Comparison of ENCODE assay signal across 8 mouse cellular contexts in genomic region chr19:8887585-8888463, GRCm38 (mm10). TPM values are rescaled to one million over a fixed set of nuclear protein-coding genes. Genes with fewer than 3 reads are reported as not detected.
DNase-seq lines count a peak whose midpoint lies in the region; ATAC-seq and TF ChIP-seq lines count a peak whose summit lies in the region.

No protein-coding gene starts in this region.

- peak overlapping the region; percentile 77 for H3K27ac ChIP-seq in lung, embryonic 16.5 days (ENCODE audit: low read length)
- peak overlapping the region; percentile 60; the same call in 1 of the 2 replicates for H3K27ac ChIP-seq in embryonic facial prominence, embryonic 11.5 days (replicated peaks; ENCODE audit: low read depth, low read length)
- peak overlapping the region; percentile 63 for H3K27ac ChIP-seq in limb, embryonic 11.5 days (replicated peaks; ENCODE audit: low read depth, low read length)
- H3K27ac ChIP-seq in olfactory bulb, adult 2 months (ENCODE audit: insufficient read depth, low read depth, low read length): no peak overlapping the region

- H3K4me2 ChIP-seq in lung, embryonic 16.5 days (ENCODE audit: low read depth, low read length): peak overlapping the region; percentile 79
- peak overlapping the region; percentile 68 for H3K4me2 ChIP-seq in embryonic facial prominence, embryonic 11.5 days (ENCODE audit: low read depth, low read length)
- peak overlapping the region; percentile 77 for H3K4me2 ChIP-seq in limb, embryonic 11.5 days (ENCODE audit: low read depth, severe bottlenecking)

- ATAC-seq in lung, embryonic 16.5 days (ENCODE audit: low read depth): no peak
- no peak for ATAC-seq in embryonic facial prominence, embryonic 11.5 days (replicated peaks; ENCODE audit: insufficient number of reproducible peaks, low FRiP score, low TSS enrichment, low read depth)
- no peak for ATAC-seq in limb, embryonic 11.5 days (ENCODE audit: insufficient number of reproducible peaks, low FRiP score, low TSS enrichment, low read depth)
- ATAC-seq in monocyte, adult 5-6 weeks (replicated peaks; ENCODE audit: insufficient number of reproducible peaks, low FRiP score, low TSS enrichment, poor library complexity, severe bottlenecking): no peak

- H3K4me3 ChIP-seq in lung, embryonic 16.5 days (ENCODE audit: low read length): peak overlapping the region; percentile 76
- peak overlapping the region; percentile 44 for H3K4me3 ChIP-seq in embryonic facial prominence, embryonic 11.5 days (ENCODE audit: low read depth, low read length)
- peak overlapping the region; percentile 73 for H3K4me3 ChIP-seq in limb, embryonic 11.5 days (ENCODE audit: low read depth, low read length)
- peak overlapping the region; percentile 69 for H3K4me3 ChIP-seq in olfactory bulb, adult 2 months (ENCODE audit: insufficient read depth, low read depth, low read length)

- H3K36me3 ChIP-seq in lung, embryonic 16.5 days (ENCODE audit: control insufficient read depth, insufficient read depth, low read length): peaks cover 8% of the 10 kb centered on the region; the same call in 1 of the 2 replicates
- H3K36me3 ChIP-seq in embryonic facial prominence, embryonic 11.5 days (replicated peaks; ENCODE audit: control insufficient read depth, insufficient read depth, low read depth, low read length): peaks cover 4% of the 10 kb centered on the region
- peaks cover 6% of the 10 kb centered on the region; the same call in 1 of the 2 replicates for H3K36me3 ChIP-seq in limb, embryonic 11.5 days (ENCODE audit: control insufficient read depth, insufficient read depth, low read length)

- DNase-seq in lung, postnatal 25 days (ENCODE audit: low spot score): no peak
- DNase-seq in embryonic facial prominence, embryonic 11.5 days (ENCODE audit: low spot score): no peak
- DNase-seq in limb, embryonic 11.5 days (ENCODE audit: low spot score): peak; percentile 26
- no peak for DNase-seq in layer of hippocampus, adult 18-20 months (ENCODE audit: low spot score in 2 of 2)
- DNase-seq in left cerebral cortex, adult 11 months (ENCODE audit: low spot score): no peak

- peaks cover 12% of the 10 kb centered on the region for H3K4me1 ChIP-seq in lung, embryonic 16.5 days (replicated peaks; ENCODE audit: control insufficient read depth, insufficient read depth, low read length)
- no peaks in the 10 kb centered on the region for H3K4me1 ChIP-seq in embryonic facial prominence, embryonic 11.5 days (ENCODE audit: control insufficient read depth, insufficient read depth, low read length)
- H3K4me1 ChIP-seq in limb, embryonic 11.5 days (ENCODE audit: control insufficient read depth, insufficient read depth, low read length): peaks cover 6% of the 10 kb centered on the region; the same call in 1 of the 2 replicates
- no peaks in the 10 kb centered on the region for H3K4me1 ChIP-seq in olfactory bulb, adult 2 months (ENCODE audit: control insufficient read depth, insufficient read depth, low read length)

- no peak for TF ChIP-seq POLR2A in olfactory bulb, adult 2 months (IDR thresholded peaks at IDR 0.05; ENCODE audit: insufficient read depth, low read depth, low read length)

- no peaks in the 10 kb centered on the region for H3K9me3 ChIP-seq in lung, embryonic 16.5 days (ENCODE audit: control insufficient read depth, low read length)
- no peaks in the 10 kb centered on the region for H3K9me3 ChIP-seq in embryonic facial prominence, embryonic 11.5 days (replicated peaks; ENCODE audit: control insufficient read depth, low read length)
- H3K9me3 ChIP-seq in limb, embryonic 11.5 days (ENCODE audit: control insufficient read depth, low read length): no peaks in the 10 kb centered on the region

- 10% methylated on average over 19 of the region's 19 CpGs for WGBS in lung, embryonic 16.5 days
- WGBS in embryonic facial prominence, embryonic 11.5 days: 16% methylated on average over 19 of the region's 19 CpGs
- WGBS in limb, embryonic 11.5 days: 16% methylated on average over 19 of the region's 19 CpGs
- WGBS in olfactory bulb, adult 2 months: 20% methylated on average over 19 of the region's 19 CpGs

- no peaks in the 10 kb centered on the region for H3K27me3 ChIP-seq in lung, embryonic 16.5 days (ENCODE audit: control insufficient read depth, insufficient read depth, low read depth, low read length)
- no peaks in the 10 kb centered on the region for H3K27me3 ChIP-seq in embryonic facial prominence, embryonic 11.5 days (ENCODE audit: control insufficient read depth, insufficient read depth, low read length)
- no peaks in the 10 kb centered on the region for H3K27me3 ChIP-seq in limb, embryonic 11.5 days (ENCODE audit: control insufficient read depth, insufficient read depth, low read length)

- no peak for TF ChIP-seq CTCF in olfactory bulb, adult 2 months (IDR thresholded peaks at IDR 0.05; ENCODE audit: insufficient read depth, low read depth, low read length)

- H3K9ac ChIP-seq in lung, embryonic 16.5 days (ENCODE audit: low read length): peak overlapping the region; percentile 84
- peak overlapping the region; percentile 77 for H3K9ac ChIP-seq in embryonic facial prominence, embryonic 11.5 days (replicated peaks; ENCODE audit: low read length)
- peak overlapping the region; percentile 80 for H3K9ac ChIP-seq in limb, embryonic 11.5 days (ENCODE audit: low read length)

RNA-seq across cellular contexts. Expression of gene 1810009A15Rik, which starts 0.8 kb away (rescaled TPM):
- polyA plus RNA-seq in lung, embryonic 16.5 days (2015; fragmentation: Nextera tagmentation; extraction: Ambion mirVana): 68.4 and 71.4 TPM in 2 replicates
- 111 and 126 TPM in 2 replicates for polyA plus RNA-seq in embryonic facial prominence, embryonic 11.5 days (2014; fragmentation: Nextera tagmentation; extraction: Ambion mirVana)
- 127 and 132 TPM in 2 replicates for polyA plus RNA-seq in limb, embryonic 11.5 days (2014; fragmentation: Nextera tagmentation; extraction: Ambion mirVana)
- polyA plus RNA-seq in olfactory bulb, adult 2 months (2012; ENCODE audit: insufficient read depth, insufficient read length, low replicate concordance, missing spikeins): not detected in 2 replicates
- total RNA-seq in layer of hippocampus, adult 18-20 months (2021): 10 to 100 TPM; 24.2 to 30.3 TPM
- 62.5 to 90.9 TPM (median 65.3 TPM) in 3 replicates for total RNA-seq in monocyte, adult 5-6 weeks (2017)

RNA-seq across cellular contexts. Expression of gene Gm49416, which starts 0.9 kb away (rescaled TPM):
- not detected in 2 replicates for polyA plus RNA-seq in lung, embryonic 16.5 days (2015; fragmentation: Nextera tagmentation; extraction: Ambion mirVana)
- 0.34 TPM in 1 of 2 replicates, not detected in the other for polyA plus RNA-seq in embryonic facial prominence, embryonic 11.5 days (2014; fragmentation: Nextera tagmentation; extraction: Ambion mirVana)
- polyA plus RNA-seq in limb, embryonic 11.5 days (2014; fragmentation: Nextera tagmentation; extraction: Ambion mirVana): 0.24 TPM in 1 of 2 replicates, not detected in the other
- not detected in 2 replicates for polyA plus RNA-seq in olfactory bulb, adult 2 months (2012; ENCODE audit: insufficient read depth, insufficient read length, low replicate concordance, missing spikeins)
- total RNA-seq in layer of hippocampus, adult 18-20 months (2021): 1 to 10 TPM; 2.4 to 5.1 TPM
- not detected in 3 replicates for total RNA-seq in monocyte, adult 5-6 weeks (2017)

RNA-seq across cellular contexts. Expression of gene Gm49403, which starts 4.1 kb away (rescaled TPM):
- polyA plus RNA-seq in lung, embryonic 16.5 days (2015; fragmentation: Nextera tagmentation; extraction: Ambion mirVana): not detected in 2 replicates
- not detected in 2 replicates for polyA plus RNA-seq in embryonic facial prominence, embryonic 11.5 days (2014; fragmentation: Nextera tagmentation; extraction: Ambion mirVana)
- polyA plus RNA-seq in limb, embryonic 11.5 days (2014; fragmentation: Nextera tagmentation; extraction: Ambion mirVana): not detected in 2 replicates
- not detected in 2 replicates for polyA plus RNA-seq in olfactory bulb, adult 2 months (2012; ENCODE audit: insufficient read depth, insufficient read length, low replicate concordance, missing spikeins)
- not detected for total RNA-seq in layer of hippocampus, adult 18-20 months (2021)
- not detected in 3 replicates for total RNA-seq in monocyte, adult 5-6 weeks (2017)

RNA-seq across cellular contexts. Expression of gene Lbhd1, which starts 4.3 kb away (rescaled TPM):
- 71.3 and 75.9 TPM in 2 replicates for polyA plus RNA-seq in lung, embryonic 16.5 days (2015; fragmentation: Nextera tagmentation; extraction: Ambion mirVana)
- polyA plus RNA-seq in embryonic facial prominence, embryonic 11.5 days (2014; fragmentation: Nextera tagmentation; extraction: Ambion mirVana): 116 and 122 TPM in 2 replicates
- polyA plus RNA-seq in limb, embryonic 11.5 days (2014; fragmentation: Nextera tagmentation; extraction: Ambion mirVana): 110 and 128 TPM in 2 replicates
- not detected in 2 replicates for polyA plus RNA-seq in olfactory bulb, adult 2 months (2012; ENCODE audit: insufficient read depth, insufficient read length, low replicate concordance, missing spikeins)
- 1 to 10 TPM; 4.6 to 7.6 TPM for total RNA-seq in layer of hippocampus, adult 18-20 months (2021)
- 18.1 to 52.5 TPM (median 21.3 TPM) in 3 replicates for total RNA-seq in monocyte, adult 5-6 weeks (2017)

RNA-seq across cellular contexts. Expression of gene Ints5, which starts 5.0 kb away (rescaled TPM):
- polyA plus RNA-seq in lung, embryonic 16.5 days (2015; fragmentation: Nextera tagmentation; extraction: Ambion mirVana): 38.3 and 40.8 TPM in 2 replicates
- 30.5 and 34.6 TPM in 2 replicates for polyA plus RNA-seq in embryonic facial prominence, embryonic 11.5 days (2014; fragmentation: Nextera tagmentation; extraction: Ambion mirVana)
- polyA plus RNA-seq in limb, embryonic 11.5 days (2014; fragmentation: Nextera tagmentation; extraction: Ambion mirVana): 38.5 and 39.2 TPM in 2 replicates
- not detected in 2 replicates for polyA plus RNA-seq in olfactory bulb, adult 2 months (2012; ENCODE audit: insufficient read depth, insufficient read length, low replicate concordance, missing spikeins)
- total RNA-seq in layer of hippocampus, adult 18-20 months (2021): 10 to 100 TPM; 25.6 to 26.3 TPM
- 5.8 to 9.1 TPM (median 7.4 TPM) in 3 replicates for total RNA-seq in monocyte, adult 5-6 weeks (2017)

Comparison
In these comparisons a context has a peak if more than half of its experiments do, and no peak if none do; other contexts are left out.
1. RNA of gene 1810009A15Rik, which starts 0.8 kb away (polyA plus RNA-seq): 127 to 132 TPM in limb, embryonic 11.5 days, 111 to 126 TPM in embryonic facial prominence, embryonic 11.5 days and 68.4 to 71.4 TPM in lung, embryonic 16.5 days; not detected in olfactory bulb, adult 2 months; every median in the first group is over 10 times any median in the second.
2. Peak in every context shown above with its lines, with median percentiles within 50 percentile points of each other: H3K4me2 ChIP-seq, H3K4me3 ChIP-seq and H3K9ac ChIP-seq.